Mouse (Mus musculus): Measurements from ENCODE around the gene Dlgap4.
"Not testable (repeated sequence)": the region's sequence is repeated elsewhere in the genome, so short reads cannot be mapped to it uniquely, and the experiment has no call there.

Dlgap4 gene

GRCm38 (mm10) chr2:156802116-156802515 lies 188.6 kb downstream of the Dlgap4 start:
- not testable (repeated sequence) for DNase-seq (ENCODE audit: extremely low spot score)

GRCm38 (mm10) chr2:156803698-156804372 lies 190.3 kb downstream of the Dlgap4 start:
- no peak for DNase-seq (ENCODE audit: extremely low spot score)

- DNase-seq (ENCODE audit: extremely low spot score): no peak
These were observed 191.1 kb downstream of the Dlgap4 start for GRCm38 (mm10) chr2:156804589-156804988.

GRCm38 (mm10) chr2:156806886-156807285 lies 193.4 kb downstream of the Dlgap4 start:
- DNase-seq (ENCODE audit: extremely low spot score): no peak

GRCm38 (mm10) chr2:156809579-156809978 lies 196.1 kb downstream of the Dlgap4 start:
- peak; percentile 75 for DNase-seq (ENCODE audit: extremely low spot score)

- DNase-seq (ENCODE audit: extremely low spot score): no peak
These were observed 197.2 kb downstream of the Dlgap4 start for GRCm38 (mm10) chr2:156810716-156811115.

- DNase-seq (ENCODE audit: extremely low spot score): no peak
These were observed 198.1 kb downstream of the Dlgap4 start for GRCm38 (mm10) chr2:156811556-156811955.
